Mouse (Mus musculus) liver, embryonic 13.5 days (tissue): Measurements from ENCODE around the gene Zbtb46. TPM values are rescaled to one million over a fixed set of nuclear protein-coding genes. Genes with fewer than 3 reads are reported as not detected.
"Not testable (repeated sequence)": the region's sequence is repeated elsewhere in the genome, so short reads cannot be mapped to it uniquely, and the experiment has no call there.

Experiments used
- ATAC-seq: fragments of 200-750 bp; cut with Nextera tagmentation; 2 replicates; pipeline ENCODE4 v1.8.0; 2017; ENCODE audit warnings: low read depth, mild to moderate bottlenecking, moderate number of reproducible peaks, moderate library complexity
- DNase-seq: peaks from one replicate; pipeline ENCODE4 v3.0.0; 2022
- H3K27ac ChIP-seq: fragments of 300-500 bp; sonication (generic); 2 replicates; pipeline ENCODE4 v1.5.1; 2015; ENCODE audit warnings: moderate library complexity, mild to moderate bottlenecking, inconsistent platforms
- H3K27me3 ChIP-seq: fragments of 300-500 bp; sonication (generic); 2 replicates; pipeline ENCODE4 v1.6.1; 2015; ENCODE audit warnings: mild to moderate bottlenecking, inconsistent platforms
- H3K36me3 ChIP-seq: fragments of 300-500 bp; sonication (generic); 2 replicates; pipeline ENCODE4 v1.6.1; 2015; ENCODE audit warnings: mild to moderate bottlenecking, inconsistent platforms
- H3K4me1 ChIP-seq: fragments of 300-500 bp; sonication (generic); replicated peaks from 2 replicates; pipeline ENCODE4 v1.6.1; 2015; ENCODE audit warnings: inconsistent platforms
- H3K4me2 ChIP-seq: fragments of 300-500 bp; sonication (generic); 2 replicates; pipeline ENCODE4 v1.6.1; 2015; ENCODE audit warnings: inconsistent platforms, mild to moderate bottlenecking, moderate library complexity
- H3K4me3 ChIP-seq: fragments of 300-500 bp; sonication (generic); replicated peaks from 2 replicates; pipeline ENCODE4 v1.5.1; 2015; ENCODE audit warnings: mild to moderate bottlenecking, inconsistent platforms
- H3K9ac ChIP-seq: fragments of 300-500 bp; sonication (generic); 2 replicates; pipeline ENCODE4 v1.6.1; 2015; ENCODE audit warnings: mild to moderate bottlenecking, inconsistent platforms
- H3K9me3 ChIP-seq: fragments of 300-500 bp; sonication (generic); replicated peaks from 2 replicates; pipeline ENCODE4 v1.6.1; 2016; ENCODE audit warnings: inconsistent platforms
- WGBS: fragments of 180-500 bp; shearing (Covaris S2); methylation state at CpG from one replicate; pipeline ENCODE4 v1.1.7; 2015; ENCODE audit not compliant: insufficient replicate concordance; 5-methylcytosine and 5-hydroxymethylcytosine counted together
- polyA plus RNA-seq: library from polyadenylated mRNA; unstranded; fragments of >200 nt; fragmentation: Nextera tagmentation; extraction: Ambion mirVana; gene quantifications from 2 replicates; pipeline ENCODE4 v1.2.1, GENCODE M21; 2015

The Zbtb46 gene
- 10.2 and 10.7 TPM in 2 replicates for polyA plus RNA-seq

DNA sequence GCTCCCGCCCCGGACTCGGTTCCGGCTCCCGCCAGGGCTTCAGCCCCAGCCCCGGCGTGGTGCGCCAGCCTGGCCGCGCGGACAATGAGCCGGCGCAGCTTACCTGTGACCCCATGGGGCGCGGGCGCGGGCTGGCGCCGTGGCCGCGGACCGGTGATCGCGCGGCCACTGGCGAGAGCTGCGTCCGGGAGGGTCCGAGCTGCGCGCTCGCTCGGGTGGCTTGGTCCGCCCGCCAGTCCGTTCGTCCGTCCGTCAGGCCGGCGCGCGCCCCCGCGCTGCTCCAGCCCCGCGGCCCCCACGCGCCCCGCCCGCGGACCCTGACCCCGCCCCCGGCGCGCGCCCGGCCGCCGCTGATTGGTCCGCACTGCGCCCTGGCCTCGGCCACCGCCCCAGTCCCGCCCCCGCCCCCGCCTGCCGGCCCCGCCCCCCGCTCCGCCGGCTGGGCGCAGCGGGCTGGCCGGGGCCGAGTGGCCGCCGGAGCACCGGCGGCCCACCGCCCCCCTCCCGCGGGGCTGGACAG, at the start of gene Zbtb46:
Zbtb46 (minus strand) TSS at position 274 of the 520 bp plus-strand sequence.
- WGBS, result 1% methylated on average over 72 of the region's 83 CpGs
- Histone ChIP-seq H3K4me1 (peaks cover 85% of the 10 kb centered on the region), H3K27me3 (peaks cover 4% of the 10 kb centered on the region; the same call in 1 of the 2 replicates), H3K27ac (peak within 1 kb of the TSS; percentile 97), H3K9ac (peak within 1 kb of the TSS; percentile 96), H3K36me3 (0 out of 2 replicates have a peak, but pooled peaks cover 3% of the 10 kb centered on the region), H3K4me3 (peak within 1 kb of the TSS; percentile 99), H3K9me3 (no peaks in the 10 kb centered on the region), H3K4me2 (peak within 1 kb of the TSS; percentile 100)
- DNase-seq (peak; percentile 74), ATAC-seq (peak; percentile 70)

DNA sequence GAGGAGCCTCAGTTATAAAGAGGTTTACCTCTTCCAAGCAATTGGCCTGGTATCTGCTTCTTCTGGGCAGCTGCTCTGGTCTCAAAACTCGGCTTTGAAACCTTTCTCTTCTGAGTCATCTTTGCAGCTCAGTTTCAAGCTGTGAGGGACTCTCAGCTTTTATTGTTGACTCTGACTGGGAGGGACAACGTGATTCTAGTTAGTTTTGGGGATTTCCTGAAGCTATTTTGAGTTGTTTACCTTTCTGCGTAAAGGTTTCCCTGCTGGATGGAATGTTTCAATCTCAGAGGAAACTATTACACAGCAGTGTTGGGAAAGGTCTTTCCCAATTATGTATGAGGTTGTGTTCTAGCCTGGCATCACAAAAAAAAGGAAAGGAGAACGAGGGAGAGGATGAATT, 39.4 kb upstream of the Zbtb46 start:
- H3K4me1 ChIP-seq, result peaks cover 25% of the 10 kb centered on the region
- peaks cover 45% of the 10 kb centered on the region for H3K36me3 ChIP-seq
- peak overlapping the region; percentile 85 for H3K4me2 ChIP-seq
- 69% methylated on average over 4 of the region's 4 CpGs for WGBS
- H3K4me3 ChIP-seq, result peak overlapping the region; percentile 85; the same call in 1 of the 2 replicates
- no peaks in the 10 kb centered on the region for H3K9me3 ChIP-seq
- no peak for DNase-seq
- peak overlapping the region; percentile 91; the same call in 1 of the 2 replicates for H3K9ac ChIP-seq
- H3K27me3 ChIP-seq, result no peaks in the 10 kb centered on the region
- no peak for ATAC-seq
- H3K27ac ChIP-seq, result peak overlapping the region; percentile 99

GRCm38 (mm10) chr2:181497548-181497875, 38.3 kb upstream of the Zbtb46 start:
- Histone ChIP-seq H3K27ac (peak overlapping the region; percentile 99), H3K4me2 (peak overlapping the region; percentile 85), H3K4me3 (peak overlapping the region; percentile 85), H3K4me1 (peaks cover 32% of the 10 kb centered on the region), H3K36me3 (peaks cover 33% of the 10 kb centered on the region), H3K27me3 (no peaks in the 10 kb centered on the region), H3K9ac (peak overlapping the region; percentile 91), H3K9me3 (no peaks in the 10 kb centered on the region)
- ATAC-seq (peak; percentile 86), DNase-seq (peak; percentile 86)
- under 1% methylated on average over 12 of the region's 12 CpGs for WGBS

GRCm38 (mm10) chr2:181496831-181497547, 37.8 kb upstream of the Zbtb46 start, which contains the start of gene Tpd52l2:
Gene Tpd52l2, plus strand, starts transcription at chr2:181497142.
- DNase-seq (peak; percentile 88), ATAC-seq (peak; percentile 93)
- Histone ChIP-seq H3K9me3 (no peaks in the 10 kb centered on the region), H3K9ac (peak within 1 kb of the TSS; percentile 91), H3K4me1 (peaks cover 37% of the 10 kb centered on the region), H3K27ac (peak within 1 kb of the TSS; percentile 99), H3K27me3 (no peaks in the 10 kb centered on the region), H3K36me3 (peaks cover 28% of the 10 kb centered on the region), H3K4me2 (peak within 1 kb of the TSS; percentile 85), H3K4me3 (peak within 1 kb of the TSS; percentile 85)
- WGBS, result under 1% methylated on average over 46 of the region's 46 CpGs

DNA sequence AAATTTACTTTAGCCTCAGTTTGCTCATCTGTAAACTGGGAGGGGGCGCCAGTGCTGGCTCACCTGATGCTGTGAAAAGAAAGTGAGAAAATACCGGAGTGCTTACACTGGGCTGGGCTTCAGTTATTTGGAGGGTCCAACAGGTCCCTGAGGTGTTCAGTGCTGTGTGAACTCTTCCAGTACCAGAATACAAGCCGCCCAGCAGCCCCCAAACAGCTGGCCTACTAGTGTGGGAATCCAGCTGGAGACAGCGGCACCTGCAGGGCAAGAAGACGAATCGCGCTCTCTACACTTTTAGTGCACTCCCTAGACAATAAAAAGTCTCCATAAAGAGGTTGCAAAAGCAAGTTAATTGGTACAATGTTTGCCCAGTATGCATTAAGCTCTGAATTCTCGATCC, 37.1 kb upstream of the Zbtb46 start:
- Histone ChIP-seq H3K9ac (peak overlapping the region; percentile 74), H3K36me3 (peaks cover 21% of the 10 kb centered on the region), H3K27me3 (no peaks in the 10 kb centered on the region), H3K4me3 (peak overlapping the region; percentile 85), H3K27ac (peak overlapping the region; percentile 99), H3K9me3 (no peaks in the 10 kb centered on the region), H3K4me1 (peaks cover 42% of the 10 kb centered on the region), H3K4me2 (peak overlapping the region; percentile 85)
- ATAC-seq, result peak; percentile 24
- peak; percentile 62 for DNase-seq
- 4% methylated on average over 8 of the region's 8 CpGs for WGBS

- H3K27ac ChIP-seq, result peak overlapping the region; percentile 99; the same call in 1 of the 2 replicates
- peak overlapping the region; percentile 74; the same call in 1 of the 2 replicates for H3K9ac ChIP-seq
- 31% methylated on average over 8 of the region's 8 CpGs for WGBS
- H3K27me3 ChIP-seq, ATAC-seq, H3K9me3 ChIP-seq: not testable (repeated sequence)
- H3K4me1 ChIP-seq, result peaks cover 42% of the 10 kb centered on the region
- DNase-seq, result peak; percentile 24
- H3K4me3 ChIP-seq, result peak overlapping the region; percentile 85
- peaks cover 17% of the 10 kb centered on the region for H3K36me3 ChIP-seq
- peak overlapping the region; percentile 85 for H3K4me2 ChIP-seq
Observed at GRCm38 (mm10) chr2:181495845-181496244, 36.6 kb upstream of the Zbtb46 start.

DNA sequence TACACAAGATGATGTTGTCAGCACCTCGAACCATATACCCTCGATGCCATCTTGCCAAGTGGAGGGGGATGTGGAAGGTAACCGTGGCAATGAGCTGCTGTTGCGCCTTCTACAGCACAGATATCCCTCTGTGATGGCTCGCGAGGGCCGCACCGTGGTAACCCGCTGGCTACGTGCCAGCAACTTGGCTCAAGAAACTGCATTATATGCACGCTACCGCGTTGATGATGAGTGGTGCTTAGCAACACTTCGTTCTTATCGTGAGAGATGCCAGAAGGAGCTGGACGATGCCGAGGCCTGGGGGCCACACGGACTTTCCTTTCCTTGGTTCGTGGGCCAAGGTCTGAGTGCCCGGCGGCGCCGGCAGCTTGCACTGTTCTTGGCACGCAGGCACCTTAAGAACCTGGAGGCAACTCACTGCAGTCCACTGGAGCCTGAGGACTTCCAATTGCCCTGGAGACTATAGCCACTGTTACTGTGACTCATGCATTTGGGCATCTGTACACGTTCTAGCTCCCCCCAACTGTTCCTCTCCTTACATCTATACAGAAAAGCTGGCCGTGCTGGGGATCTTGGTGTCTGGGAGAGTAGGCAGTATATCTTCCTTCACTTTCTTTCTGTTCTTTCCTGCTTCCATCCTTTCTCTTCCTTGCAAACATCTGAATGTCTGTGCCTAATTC, 35.2 kb upstream of the Zbtb46 start:
- H3K36me3 ChIP-seq, result peaks cover 3% of the 10 kb centered on the region; the same call in 1 of the 2 replicates
- H3K4me3 ChIP-seq, result no peak overlapping the region
- no peaks in the 10 kb centered on the region for H3K9me3 ChIP-seq
- WGBS, result 76% methylated on average over 26 of the region's 26 CpGs
- no peak overlapping the region for H3K9ac ChIP-seq
- H3K27me3 ChIP-seq, result no peaks in the 10 kb centered on the region
- no peak for DNase-seq
- H3K4me2 ChIP-seq, result no peak overlapping the region
- peaks cover 41% of the 10 kb centered on the region for H3K4me1 ChIP-seq
- no peak overlapping the region for H3K27ac ChIP-seq
- no peak for ATAC-seq

GRCm38 (mm10) chr2:181493156-181493927, 34.1 kb upstream of the Zbtb46 start, which contains the start of gene Abhd16b:
Gene Abhd16b, plus strand, starts transcription at chr2:181493206.
- Histone ChIP-seq H3K9ac (peak within 1 kb of the TSS; percentile 7; the same call in 1 of the 2 replicates), H3K27ac (peak within 1 kb of the TSS; percentile 43; the same call in 1 of the 2 replicates), H3K9me3 (no peaks in the 10 kb centered on the region), H3K4me2 (peak within 1 kb of the TSS; percentile 37), H3K4me1 (peaks cover 32% of the 10 kb centered on the region), H3K27me3 (no peaks in the 10 kb centered on the region), H3K36me3 (no peaks in the 10 kb centered on the region), H3K4me3 (no peak within 1 kb of the TSS)
- ATAC-seq (no peak), DNase-seq (no peak)
- 84% methylated on average over 31 of the region's 31 CpGs for WGBS

DNA sequence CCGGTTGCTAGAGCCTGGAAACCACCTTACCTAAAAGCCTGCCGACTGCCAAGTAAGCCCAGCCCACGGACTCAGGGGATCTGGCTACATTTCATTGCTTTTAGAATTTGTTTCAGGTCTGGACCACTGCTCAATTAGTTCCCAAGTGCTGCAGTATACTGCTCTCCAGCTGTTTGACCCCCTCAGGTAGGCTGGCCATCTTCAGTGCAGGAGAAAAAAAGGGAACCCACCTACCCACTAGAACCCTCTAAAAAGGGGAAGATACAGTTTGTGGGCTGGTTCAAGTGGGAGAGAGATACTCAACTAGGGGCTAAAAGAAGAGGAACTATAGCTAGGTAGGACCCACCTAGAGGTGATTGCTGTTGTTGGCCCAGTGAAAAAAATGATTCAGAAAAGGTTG, 33.0 kb upstream of the Zbtb46 start:
- ATAC-seq (no peak), DNase-seq (no peak)
- peak overlapping the region; percentile 37 for H3K4me2 ChIP-seq
- H3K4me3 ChIP-seq, result no peak overlapping the region
- H3K36me3 ChIP-seq, result no peaks in the 10 kb centered on the region
- 24% methylated on average over 3 of the region's 3 CpGs for WGBS
- no peaks in the 10 kb centered on the region; the same call in 1 of the 2 replicates for H3K27me3 ChIP-seq
- H3K4me1 ChIP-seq, result peaks cover 35% of the 10 kb centered on the region
- peak overlapping the region; percentile 7; the same call in 1 of the 2 replicates for H3K9ac ChIP-seq
- H3K27ac ChIP-seq, result peak overlapping the region; percentile 43; the same call in 1 of the 2 replicates
- no peaks in the 10 kb centered on the region for H3K9me3 ChIP-seq

DNA sequence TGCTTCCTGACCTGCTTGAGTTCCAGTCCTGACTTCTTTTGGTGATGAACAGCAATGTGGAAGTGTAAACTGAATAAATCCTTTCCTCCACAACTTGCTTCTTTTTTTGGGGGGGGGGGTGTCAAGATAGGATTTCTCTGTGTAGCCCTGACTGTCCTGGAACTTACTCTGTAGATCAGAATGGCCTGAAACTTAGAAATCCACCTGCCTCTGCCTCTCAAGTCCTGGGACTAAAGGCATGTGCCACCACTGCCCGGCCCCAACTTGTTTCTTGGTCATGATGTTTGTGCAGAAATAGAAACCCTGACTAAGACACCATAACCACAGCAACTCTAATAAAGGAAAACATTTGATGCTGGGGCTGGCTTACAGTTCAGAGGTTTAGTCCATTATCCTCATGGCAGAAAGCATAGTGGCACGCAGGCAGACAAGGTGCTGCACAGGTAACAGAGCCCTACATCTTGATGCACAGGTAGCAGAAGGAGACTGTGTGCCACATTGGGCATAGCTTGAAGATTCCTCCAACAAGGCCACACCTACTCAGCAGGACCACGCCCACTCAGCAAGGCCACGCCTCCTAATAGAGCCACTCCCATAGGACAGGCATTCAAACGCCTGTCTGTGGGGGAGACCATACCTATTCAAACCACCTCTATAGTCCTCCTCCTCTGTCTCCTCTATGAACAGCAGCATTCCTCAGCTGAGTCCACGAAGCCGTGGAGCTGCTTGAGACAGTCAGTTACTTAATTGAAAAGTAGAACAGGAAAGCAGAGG, 32.4 kb upstream of the Zbtb46 start:
- WGBS, result 20% methylated on average over 7 of the region's 7 CpGs
- Histone ChIP-seq H3K36me3 (no peaks in the 10 kb centered on the region), H3K9ac (0 out of 2 replicates have a peak overlapping the region, but pooled peaks have one; percentile 7), H3K27me3 (no peaks in the 10 kb centered on the region; the same call in 1 of the 2 replicates), H3K4me2 (peak overlapping the region; percentile 37), H3K4me3 (no peak overlapping the region), H3K9me3 (no peaks in the 10 kb centered on the region), H3K27ac (peak overlapping the region; percentile 43; the same call in 1 of the 2 replicates), H3K4me1 (peaks cover 40% of the 10 kb centered on the region)
- ATAC-seq (peak; percentile 70), DNase-seq (peak; percentile 79)
